Mouse (Mus musculus) heart, embryonic 10.5 days (tissue): ENCODE results near the gene Tepsin. TPM values are rescaled to one million over a fixed set of nuclear protein-coding genes. Genes with fewer than 3 reads are reported as not detected.

ENCODE experiments used
- DNase-seq: peaks from one replicate; pipeline ENCODE4 v3.0.0-alpha.2; 2017; ENCODE audit warnings: low spot score
- H3K27ac ChIP-seq: fragments of 300-500 bp; sonication (generic); 2 replicates; pipeline ENCODE4 v1.5.1; 2016; ENCODE audit warnings: mild to moderate bottlenecking
- H3K27me3 ChIP-seq: fragments of 300-500 bp; sonication (generic); 2 replicates; pipeline ENCODE4 v1.6.1; 2016; ENCODE audit warnings: mild to moderate bottlenecking; ENCODE audit not compliant: poor library complexity, insufficient read depth, severe bottlenecking
- H3K36me3 ChIP-seq: fragments of 300-500 bp; sonication (generic); 2 replicates; pipeline ENCODE4 v1.6.1; 2016; ENCODE audit warnings: mild to moderate bottlenecking, moderate library complexity
- H3K4me1 ChIP-seq: fragments of 300-500 bp; sonication (generic); 2 replicates; pipeline ENCODE4 v1.6.1; 2016; ENCODE audit warnings: mild to moderate bottlenecking
- H3K4me3 ChIP-seq: fragments of 300-500 bp; sonication (generic); 2 replicates; pipeline ENCODE4 v1.5.1; 2016; ENCODE audit warnings: mild to moderate bottlenecking, moderate library complexity
- H3K9me3 ChIP-seq: fragments of 300-500 bp; sonication (generic); 2 replicates; pipeline ENCODE4 v1.6.1; 2016; ENCODE audit warnings: mild to moderate bottlenecking, moderate library complexity
- WGBS: fragments of 180-500 bp; shearing (Covaris S2); methylation state at CpG from one replicate; pipeline ENCODE4 v1.1.7; 2016; 5-methylcytosine and 5-hydroxymethylcytosine counted together
- polyA plus RNA-seq: library from polyadenylated mRNA; unstranded; fragments of >200 nt; fragmentation: Nextera tagmentation; extraction: Ambion mirVana; gene quantifications from 2 replicates; pipeline ENCODE4 v1.2.1, GENCODE M21; 2016

Tepsin gene
- polyA plus RNA-seq, 1 experiment from 2014 or later, result 23.2 TPM

DNA sequence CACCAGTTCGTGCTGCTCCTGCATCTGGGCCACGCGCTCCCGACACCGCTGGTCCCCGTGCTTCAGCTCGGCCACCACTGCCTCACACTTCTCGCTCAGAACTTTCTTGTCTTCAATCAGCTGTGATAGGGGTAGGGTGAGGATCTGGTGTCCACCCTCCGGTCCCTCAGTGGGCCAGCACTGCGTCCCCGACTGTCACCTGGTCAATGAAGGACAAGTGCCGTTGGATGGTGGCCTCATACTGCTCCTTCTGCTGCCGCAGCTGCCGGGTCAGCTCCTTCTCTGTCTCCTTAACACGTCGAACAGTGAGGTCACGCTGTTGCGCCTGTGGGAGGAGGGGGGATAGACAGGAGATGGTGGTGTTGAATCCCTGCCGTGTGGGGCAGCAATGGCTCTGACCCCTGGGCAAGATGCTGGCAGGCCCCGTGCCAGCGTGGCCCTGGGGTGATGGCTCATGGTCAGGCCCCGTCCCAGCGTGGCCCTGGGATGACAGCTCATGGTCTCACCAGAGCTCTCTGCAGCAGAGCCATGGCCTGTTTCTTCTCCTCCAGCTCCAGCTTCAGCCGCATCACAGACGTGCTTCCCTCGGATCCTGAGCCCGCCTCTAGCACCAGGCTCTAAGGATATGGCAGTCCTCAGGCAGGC, 28.1 kb downstream of the Tepsin start:
- H3K4me1 ChIP-seq, result peaks cover 71% of the 10 kb centered on the region
- DNase-seq, result no peak
- no peaks in the 10 kb centered on the region for H3K9me3 ChIP-seq
- peaks cover 93% of the 10 kb centered on the region for H3K36me3 ChIP-seq
- WGBS, result 90% methylated on average over 27 of the region's 27 CpGs
- peaks cover 8% of the 10 kb centered on the region; the same call in 1 of the 2 replicates for H3K27me3 ChIP-seq
- H3K4me3 ChIP-seq, result no peak overlapping the region
- H3K27ac ChIP-seq, result no peak overlapping the region

GRCm38 (mm10) chr11:120069261-120069660, 29.3 kb downstream of the Tepsin start:
- 39% methylated on average over 11 of the region's 11 CpGs for WGBS

GRCm38 (mm10) chr11:120067834-120068233, 30.7 kb downstream of the Tepsin start:
- whole genome bisulfite sequencing, result 62% methylated on average over 17 of the region's 17 CpGs
- Histone ChIP-seq H3K4me1 (peaks cover 74% of the 10 kb centered on the region), H3K36me3 (peaks cover 86% of the 10 kb centered on the region)

More at GRCm38 (mm10) chr11:120069261-120069660, 29.3 kb downstream of the Tepsin start:
- Histone ChIP-seq H3K9me3 (no peaks in the 10 kb centered on the region), H3K27ac (peak overlapping the region; percentile 17; the same call in 1 of the 2 replicates), H3K4me1 (peaks cover 74% of the 10 kb centered on the region), H3K27me3 (peaks cover 16% of the 10 kb centered on the region), H3K36me3 (peaks cover 92% of the 10 kb centered on the region), H3K4me3 (no peak overlapping the region)
- no peak for DNase-seq

DNA sequence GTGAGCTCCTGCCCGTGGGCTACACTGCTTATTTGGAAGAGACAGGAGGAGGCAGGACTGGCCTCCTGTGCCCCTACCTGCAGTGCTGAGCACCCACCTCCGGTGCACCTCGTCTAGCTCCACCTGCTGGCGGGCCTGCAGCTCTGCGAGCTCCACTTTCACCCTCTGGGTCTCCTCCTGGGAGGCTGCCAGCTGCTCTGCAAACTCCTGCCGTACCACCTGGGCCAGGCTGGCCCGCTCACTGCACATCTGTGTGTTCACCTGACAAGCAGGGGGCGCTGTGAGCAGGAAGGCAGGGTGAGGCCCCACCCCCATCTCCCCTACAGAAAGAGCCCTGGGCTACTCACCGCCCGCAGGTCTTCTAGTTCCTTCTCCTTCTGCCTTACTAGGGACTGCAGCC, 33.2 kb downstream of the Tepsin start:
- H3K36me3 ChIP-seq, result peaks cover 61% of the 10 kb centered on the region
- 35% methylated on average over 10 of the region's 10 CpGs for WGBS
- DNase-seq, result no peak
- peak overlapping the region; percentile 67 for H3K27ac ChIP-seq
- H3K9me3 ChIP-seq, result no peaks in the 10 kb centered on the region
- peaks cover 17% of the 10 kb centered on the region for H3K27me3 ChIP-seq
- peak overlapping the region; percentile 34 for H3K4me3 ChIP-seq
- H3K4me1 ChIP-seq, result peaks cover 52% of the 10 kb centered on the region

More at GRCm38 (mm10) chr11:120067834-120068233, 30.7 kb downstream of the Tepsin start:
- no peak overlapping the region for H3K4me3 ChIP-seq
- H3K27me3 ChIP-seq, result peaks cover 17% of the 10 kb centered on the region
- 0 out of 2 replicates have a peak overlapping the region, but pooled peaks have one; percentile 32 for H3K27ac ChIP-seq
- no peak for DNase-seq
- no peaks in the 10 kb centered on the region for H3K9me3 ChIP-seq

DNA sequence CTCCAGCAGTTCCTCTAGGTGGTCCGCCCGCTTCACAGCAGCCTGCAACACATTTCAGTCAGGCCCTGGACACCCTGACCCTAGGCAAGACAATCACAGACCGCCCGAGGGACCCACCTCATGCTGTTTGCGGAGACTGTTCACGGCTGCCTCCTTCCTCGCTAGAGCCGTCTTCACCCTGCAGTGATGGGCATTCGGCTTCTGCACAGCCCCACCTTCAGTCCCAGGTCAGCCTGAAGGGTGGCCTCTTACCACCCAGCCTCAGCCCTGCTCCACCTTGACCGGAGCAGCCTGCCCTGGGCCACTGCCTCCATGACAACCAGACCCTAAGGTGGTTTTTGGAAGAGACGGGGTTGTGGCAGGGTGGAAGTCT, 33.9 kb downstream of the Tepsin start:
- WGBS, result 91% methylated on average over 11 of the region's 11 CpGs
- Histone ChIP-seq H3K4me1 (peaks cover 47% of the 10 kb centered on the region), H3K36me3 (peaks cover 55% of the 10 kb centered on the region), H3K4me3 (no peak overlapping the region; the same call in 1 of the 2 replicates), H3K27me3 (peaks cover 17% of the 10 kb centered on the region), H3K27ac (no peak overlapping the region), H3K9me3 (no peaks in the 10 kb centered on the region)
- no peak for DNase-seq

DNA sequence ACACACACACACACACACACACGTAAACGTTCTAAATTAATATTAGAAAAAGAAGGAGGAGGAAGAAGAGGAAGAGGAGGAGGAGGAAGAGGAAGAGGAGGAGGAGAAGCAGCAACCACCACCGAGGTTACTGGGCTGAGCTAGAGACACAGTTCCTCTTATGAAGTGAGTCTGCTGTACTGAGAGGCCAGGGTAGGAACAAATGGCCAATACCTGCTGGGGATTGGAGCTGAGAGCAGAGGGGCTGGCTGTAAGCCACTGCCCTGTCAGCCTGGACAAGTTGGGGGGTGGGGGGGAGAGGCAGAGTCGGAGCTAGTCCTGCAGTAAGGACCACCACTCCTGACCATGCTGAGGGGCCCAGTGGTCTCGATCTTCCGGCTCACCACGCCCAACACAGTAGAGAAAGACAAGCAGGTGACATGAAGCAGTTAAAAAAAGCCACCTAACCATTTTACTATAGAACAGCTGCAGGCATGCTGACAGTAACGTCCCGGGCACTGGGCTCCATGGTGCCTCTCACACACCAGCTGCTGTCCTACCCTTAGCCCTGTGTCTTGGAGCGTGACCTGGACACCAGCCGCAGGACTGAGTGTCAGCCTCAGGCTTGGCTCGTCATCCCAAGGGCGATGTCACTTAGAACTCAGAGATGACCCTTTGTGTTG, 34.4 kb downstream of the Tepsin start:
- no peak for DNase-seq
- WGBS, result 83% methylated on average over 13 of the region's 13 CpGs
- no peak overlapping the region for H3K4me3 ChIP-seq
- peaks cover 41% of the 10 kb centered on the region for H3K4me1 ChIP-seq
- H3K36me3 ChIP-seq, result peaks cover 50% of the 10 kb centered on the region
- no peak overlapping the region for H3K27ac ChIP-seq
- H3K27me3 ChIP-seq, result peaks cover 17% of the 10 kb centered on the region
- no peaks in the 10 kb centered on the region for H3K9me3 ChIP-seq

DNA sequence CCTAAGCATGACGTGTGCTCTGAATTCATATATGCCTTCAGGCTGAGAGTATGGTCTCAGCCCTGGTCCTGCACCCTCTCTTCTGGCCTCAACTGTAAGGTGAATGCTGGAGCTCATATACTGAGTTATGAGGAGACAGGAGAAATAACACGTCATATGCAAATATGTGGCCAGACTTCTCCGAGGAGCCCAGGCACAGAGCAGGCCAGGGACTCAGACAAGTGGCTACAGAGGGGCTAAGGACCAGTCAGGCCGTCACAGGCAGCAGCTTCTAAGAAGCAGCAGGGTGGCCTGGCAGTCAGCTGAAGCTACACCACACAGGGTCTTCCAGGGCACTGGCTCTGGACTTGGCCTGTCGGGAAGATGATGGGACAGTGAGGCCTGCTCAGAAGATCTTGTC, 35.2 kb downstream of the Tepsin start:
- Histone ChIP-seq H3K4me3 (no peak overlapping the region), H3K36me3 (peaks cover 44% of the 10 kb centered on the region), H3K27ac (no peak overlapping the region), H3K27me3 (peaks cover 17% of the 10 kb centered on the region), H3K9me3 (no peaks in the 10 kb centered on the region), H3K4me1 (peaks cover 33% of the 10 kb centered on the region)
- WGBS, result 80% methylated on average over 5 of the region's 5 CpGs
- DNase-seq, result no peak

- 82% methylated on average over 8 of the region's 8 CpGs for WGBS
- H3K36me3 ChIP-seq, result peaks cover 19% of the 10 kb centered on the region
- peaks cover 9% of the 10 kb centered on the region; the same call in 1 of the 2 replicates for H3K27me3 ChIP-seq
- no peak overlapping the region for H3K27ac ChIP-seq
- DNase-seq, result no peak
- H3K9me3 ChIP-seq, result no peaks in the 10 kb centered on the region
- H3K4me1 ChIP-seq, result peaks cover 22% of the 10 kb centered on the region
- H3K4me3 ChIP-seq, result no peak overlapping the region
These were observed 37.9 kb downstream of the Tepsin start for GRCm38 (mm10) chr11:120060634-120061033.

- H3K4me1 ChIP-seq, result peaks cover 35% of the 10 kb centered on the region
- no peak overlapping the region for H3K4me3 ChIP-seq
- 0 out of 2 replicates have a peak overlapping the region, but pooled peaks have one; percentile 42 for H3K27ac ChIP-seq
- DNase-seq, result no peak
- no peaks in the 10 kb centered on the region for H3K9me3 ChIP-seq
- H3K27me3 ChIP-seq, result 0 out of 2 replicates have a peak, but pooled peaks cover 3% of the 10 kb centered on the region
- 78% methylated on average over 12 of the region's 12 CpGs for WGBS
- no peaks in the 10 kb centered on the region for H3K36me3 ChIP-seq
These were observed 42.4 kb downstream of the Tepsin start for GRCm38 (mm10) chr11:120055953-120056732.

DNA sequence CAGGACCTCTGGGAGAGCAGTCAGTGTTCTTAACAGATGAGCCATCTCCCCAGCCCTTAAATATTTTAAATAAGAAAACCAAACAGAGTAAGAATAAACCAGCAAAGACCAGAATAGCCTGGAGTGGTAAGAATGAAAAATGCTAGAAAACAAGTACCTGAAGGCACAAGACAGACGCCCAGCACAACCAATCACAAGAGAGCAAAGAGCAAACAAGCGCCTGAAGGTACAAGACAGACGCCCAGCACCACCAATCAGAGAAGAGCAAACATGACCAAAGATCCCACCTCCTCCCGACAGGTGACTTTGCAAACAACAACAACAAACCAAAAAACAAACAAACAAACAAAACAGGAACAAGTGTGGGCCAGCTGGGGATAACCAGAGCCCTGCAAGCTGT, 44.7 kb downstream of the Tepsin start:
- Histone ChIP-seq H3K27me3 (peaks cover 12% of the 10 kb centered on the region), H3K4me3 (no peak overlapping the region), H3K27ac (no peak overlapping the region), H3K36me3 (no peaks in the 10 kb centered on the region), H3K9me3 (no peaks in the 10 kb centered on the region), H3K4me1 (peaks cover 40% of the 10 kb centered on the region)
- no peak for DNase-seq
- WGBS, result 86% methylated on average over 4 of the region's 4 CpGs

GRCm38 (mm10) chr11:120052274-120052673, 46.3 kb downstream of the Tepsin start:
- peaks cover 51% of the 10 kb centered on the region for H3K4me1 ChIP-seq
- peaks cover 27% of the 10 kb centered on the region for H3K27me3 ChIP-seq
- DNase-seq, result no peak
- H3K36me3 ChIP-seq, result no peaks in the 10 kb centered on the region
- no peak overlapping the region for H3K4me3 ChIP-seq
- H3K27ac ChIP-seq, result no peak overlapping the region
- no peaks in the 10 kb centered on the region for H3K9me3 ChIP-seq
- 65% methylated on average over 9 of the region's 9 CpGs for WGBS

DNA sequence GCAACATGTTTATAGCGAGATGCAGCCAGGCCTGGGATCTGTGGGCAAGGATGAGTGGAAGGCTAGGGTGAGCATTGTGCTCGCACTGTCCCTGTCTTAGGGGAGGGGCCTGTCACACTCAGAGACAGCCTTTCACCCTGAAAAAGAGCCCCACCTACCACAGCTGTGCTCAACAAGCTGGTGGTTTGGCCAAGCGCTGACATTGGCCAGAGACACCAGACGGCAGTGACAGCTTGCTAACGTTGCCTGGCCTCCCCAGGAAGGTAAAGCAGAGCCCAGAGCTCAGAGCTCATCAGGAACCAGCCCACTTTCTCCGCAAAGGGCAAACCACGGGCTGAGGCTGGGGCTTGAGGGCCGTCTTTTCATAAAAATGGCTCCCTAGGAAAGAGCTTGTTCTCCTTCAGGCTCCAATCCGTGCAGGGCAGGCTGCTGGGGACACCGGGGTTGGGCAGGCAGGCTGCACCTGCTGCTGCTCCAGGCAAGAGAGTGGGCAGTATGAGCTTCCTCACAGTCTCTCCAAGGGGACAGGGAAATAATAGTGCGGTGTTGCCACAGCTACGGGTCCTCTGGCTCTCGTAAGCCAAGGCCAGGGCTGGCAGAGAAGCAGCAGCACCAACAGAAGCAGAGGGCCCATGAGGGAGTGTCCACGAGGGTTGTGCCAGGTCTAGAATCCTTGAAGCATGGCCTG, 47.3 kb downstream of the Tepsin start:
- peak overlapping the region; percentile 75 for H3K27ac ChIP-seq
- peaks cover 37% of the 10 kb centered on the region for H3K27me3 ChIP-seq
- no peaks in the 10 kb centered on the region for H3K9me3 ChIP-seq
- peaks cover 52% of the 10 kb centered on the region for H3K4me1 ChIP-seq
- DNase-seq, result no peak
- no peaks in the 10 kb centered on the region for H3K36me3 ChIP-seq
- 40% methylated on average over 14 of the region's 14 CpGs for WGBS
- peak overlapping the region; percentile 18; the same call in 1 of the 2 replicates for H3K4me3 ChIP-seq
